Mouse (Mus musculus): ENCODE data around the gene Gm20388. TPM values are rescaled to one million over a fixed set of nuclear protein-coding genes. Genes with fewer than 3 reads are reported as not detected.
A peak's percentile ranks its signal among the peaks of the same experiment; 100 is the strongest.

The Gm20388 gene
- polyA plus RNA-seq, 1 experiment from 2014 or later = 5.3 TPM

- peak; percentile 98 for DNase-seq (ENCODE audit: low spot score)
- Histone ChIP-seq H3K9me3 (ENCODE audit: control insufficient read depth, low read length) (no peaks in the 10 kb centered on the region), H3K4me2 (peak overlapping the region; percentile 90), H3K27me3 (replicated peaks; ENCODE audit: control insufficient read depth, insufficient read depth, low read length) (no peaks in the 10 kb centered on the region), H3K4me3 (ENCODE audit: low read depth, low read length) (peak overlapping the region; percentile 92), H3K9ac (ENCODE audit: low read depth, low read length) (peak overlapping the region; percentile 93), H3K4me1 (replicated peaks; ENCODE audit: control insufficient read depth, insufficient read depth, low read length) (peaks cover 18% of the 10 kb centered on the region), H3K36me3 (ENCODE audit: control insufficient read depth, insufficient read depth, low read length) (peaks cover 7% of the 10 kb centered on the region), H3K27ac (ENCODE audit: low read depth, low read length) (peak overlapping the region; percentile 96)
- ATAC-seq (replicated peaks; ENCODE audit: low FRiP score) = peak; percentile 76
- WGBS = under 1% methylated on average over 20 of the region's 20 CpGs
These were observed 3463.6 kb downstream of the Gm20388 start for GRCm38 (mm10) chr8:123374239-123374578.

- no peak overlapping the region for H3K27ac ChIP-seq (ENCODE audit: low read depth, low read length)
- no peak for ATAC-seq (replicated peaks; ENCODE audit: low FRiP score)
- WGBS = 90% methylated on average over 10 of the region's 10 CpGs
- no peak for DNase-seq (ENCODE audit: low spot score)
- no peak overlapping the region for H3K4me3 ChIP-seq (ENCODE audit: low read depth, low read length)
- no peak overlapping the region; the same call in 1 of the 2 replicates for H3K9ac ChIP-seq (ENCODE audit: low read depth, low read length)
- H3K4me1 ChIP-seq (replicated peaks; ENCODE audit: control insufficient read depth, insufficient read depth, low read length) = peaks cover 18% of the 10 kb centered on the region
- no peaks in the 10 kb centered on the region for H3K9me3 ChIP-seq (ENCODE audit: control insufficient read depth, low read length)
- H3K4me2 ChIP-seq = no peak overlapping the region
- no peaks in the 10 kb centered on the region for H3K27me3 ChIP-seq (replicated peaks; ENCODE audit: control insufficient read depth, insufficient read depth, low read length)
- H3K36me3 ChIP-seq (ENCODE audit: control insufficient read depth, insufficient read depth, low read length) = peaks cover 7% of the 10 kb centered on the region
These were observed 3465.1 kb downstream of the Gm20388 start for GRCm38 (mm10) chr8:123375701-123376100.

- Histone ChIP-seq H3K9ac (ENCODE audit: low read depth, low read length) (no peak overlapping the region; the same call in 1 of the 2 replicates), H3K4me2 (no peak overlapping the region), H3K27me3 (replicated peaks; ENCODE audit: control insufficient read depth, insufficient read depth, low read length) (no peaks in the 10 kb centered on the region), H3K27ac (ENCODE audit: low read depth, low read length) (no peak overlapping the region), H3K9me3 (ENCODE audit: control insufficient read depth, low read length) (no peaks in the 10 kb centered on the region), H3K4me3 (ENCODE audit: low read depth, low read length) (no peak overlapping the region), H3K4me1 (replicated peaks; ENCODE audit: control insufficient read depth, insufficient read depth, low read length) (peaks cover 18% of the 10 kb centered on the region), H3K36me3 (ENCODE audit: control insufficient read depth, insufficient read depth, low read length) (peaks cover 7% of the 10 kb centered on the region)
- ATAC-seq (replicated peaks; ENCODE audit: low FRiP score) = no peak
- no peak for DNase-seq (ENCODE audit: low spot score)
- WGBS = 80% methylated on average over 8 of the region's 8 CpGs
These were observed 3465.5 kb downstream of the Gm20388 start for GRCm38 (mm10) chr8:123376106-123376505.

GRCm38 (mm10) chr8:123381711-123382110, 3471.1 kb downstream of the Gm20388 start:
- no peaks in the 10 kb centered on the region for H3K9me3 ChIP-seq (ENCODE audit: control insufficient read depth, low read length)
- H3K4me1 ChIP-seq (replicated peaks; ENCODE audit: control insufficient read depth, insufficient read depth, low read length) = no peaks in the 10 kb centered on the region
- H3K27ac ChIP-seq (ENCODE audit: low read depth, low read length) = no peak overlapping the region
- H3K4me2 ChIP-seq = no peak overlapping the region
- 90% methylated on average over 4 of the region's 4 CpGs for WGBS
- no peaks in the 10 kb centered on the region for H3K27me3 ChIP-seq (replicated peaks; ENCODE audit: control insufficient read depth, insufficient read depth, low read length)
- no peak overlapping the region for H3K4me3 ChIP-seq (ENCODE audit: low read depth, low read length)
- DNase-seq (ENCODE audit: low spot score) (no peak), ATAC-seq (replicated peaks; ENCODE audit: low FRiP score) (no peak)
- peaks cover 30% of the 10 kb centered on the region for H3K36me3 ChIP-seq (ENCODE audit: control insufficient read depth, insufficient read depth, low read length)
- no peak overlapping the region for H3K9ac ChIP-seq (ENCODE audit: low read depth, low read length)

GRCm38 (mm10) chr8:123382516-123382915, 3471.9 kb downstream of the Gm20388 start:
- Histone ChIP-seq H3K4me1 (replicated peaks; ENCODE audit: control insufficient read depth, insufficient read depth, low read length) (no peaks in the 10 kb centered on the region), H3K4me3 (ENCODE audit: low read depth, low read length) (no peak overlapping the region), H3K36me3 (ENCODE audit: control insufficient read depth, insufficient read depth, low read length) (peaks cover 37% of the 10 kb centered on the region), H3K27ac (ENCODE audit: low read depth, low read length) (no peak overlapping the region), H3K27me3 (replicated peaks; ENCODE audit: control insufficient read depth, insufficient read depth, low read length) (no peaks in the 10 kb centered on the region), H3K9ac (ENCODE audit: low read depth, low read length) (no peak overlapping the region), H3K4me2 (no peak overlapping the region), H3K9me3 (ENCODE audit: control insufficient read depth, low read length) (no peaks in the 10 kb centered on the region)
- 88% methylated on average over 8 of the region's 8 CpGs for WGBS
- ATAC-seq (replicated peaks; ENCODE audit: low FRiP score) (no peak), DNase-seq (ENCODE audit: low spot score) (no peak)

- H3K36me3 ChIP-seq (ENCODE audit: control insufficient read depth, insufficient read depth, low read length) = peaks cover 54% of the 10 kb centered on the region
These were observed 3474.4 kb downstream of the Gm20388 start for GRCm38 (mm10) chr8:123384883-123385540.

GRCm38 (mm10) chr8:123387041-123387440, 3476.4 kb downstream of the Gm20388 start:
- WGBS = 78% methylated on average over 3 of the region's 3 CpGs
- ATAC-seq (replicated peaks; ENCODE audit: low FRiP score) = no peak
- H3K9ac ChIP-seq (ENCODE audit: low read depth, low read length) = no peak overlapping the region
- H3K27ac ChIP-seq (ENCODE audit: low read depth, low read length) = no peak overlapping the region
- H3K27me3 ChIP-seq (replicated peaks; ENCODE audit: control insufficient read depth, insufficient read depth, low read length) = no peaks in the 10 kb centered on the region
- no peak overlapping the region for H3K4me3 ChIP-seq (ENCODE audit: low read depth, low read length)
- H3K9me3 ChIP-seq (ENCODE audit: control insufficient read depth, low read length) = no peaks in the 10 kb centered on the region
- H3K4me1 ChIP-seq (replicated peaks; ENCODE audit: control insufficient read depth, insufficient read depth, low read length) = no peaks in the 10 kb centered on the region
- DNase-seq (ENCODE audit: low spot score) = no peak
- no peak overlapping the region for H3K4me2 ChIP-seq
- peaks cover 68% of the 10 kb centered on the region for H3K36me3 ChIP-seq (ENCODE audit: control insufficient read depth, insufficient read depth, low read length)

More at GRCm38 (mm10) chr8:123384883-123385540, 3474.4 kb downstream of the Gm20388 start:
- no peak for DNase-seq (ENCODE audit: low spot score)
- no peak overlapping the region for H3K27ac ChIP-seq (ENCODE audit: low read depth, low read length)
- H3K4me2 ChIP-seq = no peak overlapping the region
- no peaks in the 10 kb centered on the region for H3K4me1 ChIP-seq (replicated peaks; ENCODE audit: control insufficient read depth, insufficient read depth, low read length)
- H3K27me3 ChIP-seq (replicated peaks; ENCODE audit: control insufficient read depth, insufficient read depth, low read length) = no peaks in the 10 kb centered on the region
- WGBS = 72% methylated on average over 9 of the region's 9 CpGs
- no peak overlapping the region for H3K4me3 ChIP-seq (ENCODE audit: low read depth, low read length)
- H3K9ac ChIP-seq (ENCODE audit: low read depth, low read length) = no peak overlapping the region
- ATAC-seq (replicated peaks; ENCODE audit: low FRiP score) = no peak
- no peaks in the 10 kb centered on the region for H3K9me3 ChIP-seq (ENCODE audit: control insufficient read depth, low read length)

GRCm38 (mm10) chr8:123387801-123388200, 3477.2 kb downstream of the Gm20388 start:
- 88% methylated on average over 8 of the region's 8 CpGs for WGBS
- peaks cover 69% of the 10 kb centered on the region for H3K36me3 ChIP-seq (ENCODE audit: control insufficient read depth, insufficient read depth, low read length)

GRCm38 (mm10) chr8:123389026-123389425, 3478.4 kb downstream of the Gm20388 start:
- no peak for DNase-seq (ENCODE audit: low spot score)
- no peaks in the 10 kb centered on the region for H3K4me1 ChIP-seq (replicated peaks; ENCODE audit: control insufficient read depth, insufficient read depth, low read length)
- H3K9ac ChIP-seq (ENCODE audit: low read depth, low read length) = no peak overlapping the region
- H3K4me2 ChIP-seq = no peak overlapping the region
- H3K4me3 ChIP-seq (ENCODE audit: low read depth, low read length) = no peak overlapping the region
- H3K27ac ChIP-seq (ENCODE audit: low read depth, low read length) = no peak overlapping the region
- no peak for ATAC-seq (replicated peaks; ENCODE audit: low FRiP score)
- H3K36me3 ChIP-seq (ENCODE audit: control insufficient read depth, insufficient read depth, low read length) = peaks cover 68% of the 10 kb centered on the region
- WGBS = 94% methylated on average over 7 of the region's 7 CpGs
- no peaks in the 10 kb centered on the region for H3K9me3 ChIP-seq (ENCODE audit: control insufficient read depth, low read length)
- no peaks in the 10 kb centered on the region for H3K27me3 ChIP-seq (replicated peaks; ENCODE audit: control insufficient read depth, insufficient read depth, low read length)

More at GRCm38 (mm10) chr8:123387801-123388200, 3477.2 kb downstream of the Gm20388 start:
- H3K27me3 ChIP-seq (replicated peaks; ENCODE audit: control insufficient read depth, insufficient read depth, low read length) = no peaks in the 10 kb centered on the region
- no peaks in the 10 kb centered on the region for H3K9me3 ChIP-seq (ENCODE audit: control insufficient read depth, low read length)
- H3K27ac ChIP-seq (ENCODE audit: low read depth, low read length) = no peak overlapping the region
- H3K4me3 ChIP-seq (ENCODE audit: low read depth, low read length) = no peak overlapping the region
- no peak overlapping the region for H3K4me2 ChIP-seq
- ATAC-seq (replicated peaks; ENCODE audit: low FRiP score) (no peak), DNase-seq (ENCODE audit: low spot score) (no peak)
- no peak overlapping the region for H3K9ac ChIP-seq (ENCODE audit: low read depth, low read length)
- H3K4me1 ChIP-seq (replicated peaks; ENCODE audit: control insufficient read depth, insufficient read depth, low read length) = no peaks in the 10 kb centered on the region
